Mouse (Mus musculus): ENCODE data around the gene Oog2. TPM values are rescaled to one million over a fixed set of nuclear protein-coding genes. Genes with fewer than 3 reads are reported as not detected.

Gene Oog2
- polyA plus RNA-seq (2017; shearing (Covaris generic)), result not detected

DNA sequence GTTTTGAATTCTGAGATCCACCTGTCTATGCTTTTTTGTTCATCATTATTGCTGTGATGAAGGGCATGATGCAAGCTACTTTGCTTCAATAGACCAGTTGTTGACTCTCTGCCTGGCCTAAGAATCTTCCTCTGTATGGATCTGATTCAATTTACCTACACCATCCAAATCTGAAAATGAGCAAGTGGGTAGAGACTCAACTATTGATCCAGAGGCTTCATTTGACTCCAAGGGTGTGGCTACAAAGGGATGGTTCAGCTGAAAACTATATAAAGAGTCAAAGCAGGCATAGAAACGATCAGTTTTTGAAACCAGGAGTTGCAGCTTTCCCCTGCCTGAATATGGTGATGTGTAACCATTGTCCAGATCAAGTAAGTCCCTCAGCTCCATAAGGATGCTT lies at the start of gene Oog2:
Oog2 (plus strand) TSS at position 301 of the 400 bp plus-strand sequence.

GRCm38 (mm10) chr4:144162563-144162962 lies 28.0 kb upstream of the Oog2 start, which contains the start of gene Oog3:
Gene Oog3 (minus strand): TSS chr4:144162663.

GRCm38 (mm10) chr4:144213218-144213617 lies 22.7 kb downstream of the Oog2 start, which contains the start of gene C87977:
Gene C87977 (minus strand): TSS chr4:144213318.

Other genes starting within 250 kb of the Oog2 start
- gene Pramef25, start 239.7 kb upstream of the Oog2 start, polyA plus RNA-seq (2017; shearing (Covaris generic)), result not detected
- gene Gm13101, start 223.8 kb upstream of the Oog2 start, polyA plus RNA-seq (2017; shearing (Covaris generic)), result not detected
- not detected for gene Pramef17, start 196.3 kb upstream of the Oog2 start, polyA plus RNA-seq (2017; shearing (Covaris generic))
- not detected for gene Pramel4, start 131.6 kb upstream of the Oog2 start, polyA plus RNA-seq (2017; shearing (Covaris generic))
- gene Gm13102, start 84.2 kb upstream of the Oog2 start, polyA plus RNA-seq (2017; shearing (Covaris generic)), result not detected
- not detected for gene Oog3, start 28.1 kb upstream of the Oog2 start, polyA plus RNA-seq (2017; shearing (Covaris generic))
- gene C87977, start 22.6 kb downstream of the Oog2 start, polyA plus RNA-seq (2017; shearing (Covaris generic)), result not detected
- not detected for gene Pramel5, start 89.8 kb downstream of the Oog2 start, polyA plus RNA-seq (2017; shearing (Covaris generic))
- gene Gm13128, start 139.5 kb downstream of the Oog2 start, polyA plus RNA-seq (2017; shearing (Covaris generic)), result not detected
- not detected for gene Gm13119, start 167.2 kb downstream of the Oog2 start, polyA plus RNA-seq (2017; shearing (Covaris generic))
- gene Pramef20, start 187.2 kb downstream of the Oog2 start, polyA plus RNA-seq (2017; shearing (Covaris generic)), result not detected
- not detected for gene Pramef12, start 217.7 kb downstream of the Oog2 start, polyA plus RNA-seq (2017; shearing (Covaris generic))
- not detected for gene 1700012P22Rik, start 248.1 kb downstream of the Oog2 start, polyA plus RNA-seq (2017; shearing (Covaris generic))